In genomic region chr15:91096606-91097005, GRCm38 (mm10) we compare ENCODE assay signal across 23 mouse cellular contexts. TPM values are rescaled to one million over a fixed set of nuclear protein-coding genes. Genes with fewer than 3 reads are reported as not detected.
DNase-seq lines count a peak whose midpoint lies in the region; ATAC-seq lines count a peak whose summit lies in the region.
"Had no signal": no experiment of that assay in that cellular context is flagged by ENCODE, and none has a peak within 500 bp of the region (broad histone marks: within the 10 kb centered on the region; RNA-seq: fewer than 3 reads in every experiment).

No protein-coding gene starts in this region.

- H3K4me2 ChIP-seq in forebrain, embryonic 14.5 days (ENCODE audit: low read length) = no peak overlapping the region
- H3K4me2 ChIP-seq in limb, embryonic 12.5 days = no peak overlapping the region
- H3K4me2 ChIP-seq: embryonic facial prominence, embryonic 12.5 days; forebrain, embryonic 12.5 days; heart, embryonic 15.5 days; hindbrain, embryonic 13.5 days had no signal

- DNase-seq in forebrain, embryonic 10.5 days (ENCODE audit: extremely low spot score, low spot score) = peak; percentile 11
- no peak for DNase-seq in forebrain, embryonic 14.5 days (ENCODE audit: low spot score)
- no peak for DNase-seq in limb, embryonic 10.5 days (ENCODE audit: low spot score)
- peak; percentile 42 for DNase-seq in gastrocnemius, postnatal 25 days
- DNase-seq in skeletal muscle tissue, adult 2 months (ENCODE audit: low read depth, low spot score) = peak; percentile 27
- DNase-seq: adrenal gland, postnatal 10 days; B cell, adult 2 months; cerebellum, adult 11 months; cerebellum, adult 8-10 months; cerebellum, postnatal 14 days; forebrain, postnatal 0 days; heart, adult 18-20 months; heart, postnatal 14 days had no signal

- no peak for ATAC-seq in forebrain, embryonic 14.5 days
- ATAC-seq in limb, embryonic 12.5 days (ENCODE audit: insufficient number of reproducible peaks, insufficient read depth, low FRiP score, low TSS enrichment, low read depth) = 0 out of 2 replicates have a peak, but pooled peaks have one; percentile 66
- no peak for ATAC-seq in activated CD4-positive, CD25-positive, alpha-beta regulatory T cell, adult 4 months
- ATAC-seq: CD4-positive, CD25-positive, alpha-beta regulatory T cell, adult 4 months; forebrain, postnatal 0 days; hindbrain, postnatal 0 days had no signal

- WGBS in forebrain, embryonic 10.5 days = 90% methylated on average over 6 of the region's 6 CpGs
- 87% methylated on average over 6 of the region's 6 CpGs for WGBS in forebrain, embryonic 14.5 days
- WGBS in limb, embryonic 12.5 days = 45% methylated on average over 6 of the region's 6 CpGs
- WGBS in limb, embryonic 10.5 days = 82% methylated on average over 6 of the region's 6 CpGs

- no peak overlapping the region for H3K4me3 ChIP-seq in forebrain, embryonic 10.5 days
- H3K4me3 ChIP-seq in forebrain, embryonic 14.5 days (ENCODE audit: low read depth, low read length) = no peak overlapping the region
- no peak overlapping the region for H3K4me3 ChIP-seq in limb, embryonic 12.5 days (replicated peaks)
- no peak overlapping the region for H3K4me3 ChIP-seq in limb, embryonic 10.5 days
- H3K4me3 ChIP-seq: embryonic facial prominence, embryonic 12.5 days; forebrain, embryonic 12.5 days; heart, embryonic 10.5 days; heart, embryonic 15.5 days; hindbrain, embryonic 13.5 days had no signal

- H3K9me3 ChIP-seq in forebrain, embryonic 10.5 days = no peaks in the 10 kb centered on the region
- no peaks in the 10 kb centered on the region for H3K9me3 ChIP-seq in forebrain, embryonic 14.5 days (replicated peaks; ENCODE audit: control insufficient read depth, low read length)
- H3K9me3 ChIP-seq in limb, embryonic 12.5 days = no peaks in the 10 kb centered on the region
- no peaks in the 10 kb centered on the region for H3K9me3 ChIP-seq in limb, embryonic 10.5 days (replicated peaks)
- H3K9me3 ChIP-seq: embryonic facial prominence, embryonic 12.5 days; forebrain, embryonic 12.5 days; heart, embryonic 10.5 days; heart, embryonic 15.5 days; hindbrain, embryonic 13.5 days had no signal

- peaks cover 16% of the 10 kb centered on the region for H3K4me1 ChIP-seq in forebrain, embryonic 10.5 days
- peaks cover 5% of the 10 kb centered on the region for H3K4me1 ChIP-seq in forebrain, embryonic 14.5 days (ENCODE audit: control insufficient read depth, insufficient read depth, low read length)
- H3K4me1 ChIP-seq in limb, embryonic 12.5 days (replicated peaks) = peaks cover 10% of the 10 kb centered on the region
- peaks cover 4% of the 10 kb centered on the region; the same call in 1 of the 2 replicates for H3K4me1 ChIP-seq in limb, embryonic 10.5 days

- no peaks in the 10 kb centered on the region for H3K36me3 ChIP-seq in forebrain, embryonic 10.5 days (replicated peaks)
- H3K36me3 ChIP-seq in forebrain, embryonic 14.5 days (ENCODE audit: control insufficient read depth, insufficient read depth, low read length) = no peaks in the 10 kb centered on the region
- no peaks in the 10 kb centered on the region for H3K36me3 ChIP-seq in limb, embryonic 12.5 days
- no peaks in the 10 kb centered on the region for H3K36me3 ChIP-seq in limb, embryonic 10.5 days
- H3K36me3 ChIP-seq: embryonic facial prominence, embryonic 12.5 days; forebrain, embryonic 12.5 days; G1E; heart, embryonic 10.5 days; heart, embryonic 15.5 days; hindbrain, embryonic 13.5 days had no signal

- H3K27me3 ChIP-seq in forebrain, embryonic 10.5 days (ENCODE audit: poor library complexity, severe bottlenecking) = no peaks in the 10 kb centered on the region
- H3K27me3 ChIP-seq in forebrain, embryonic 14.5 days (replicated peaks; ENCODE audit: control insufficient read depth, insufficient read depth, low read length) = no peaks in the 10 kb centered on the region
- no peaks in the 10 kb centered on the region for H3K27me3 ChIP-seq in limb, embryonic 12.5 days
- no peaks in the 10 kb centered on the region for H3K27me3 ChIP-seq in limb, embryonic 10.5 days (ENCODE audit: low read depth, poor library complexity, severe bottlenecking)
- H3K27me3 ChIP-seq: embryonic facial prominence, embryonic 12.5 days; forebrain, embryonic 12.5 days; heart, embryonic 15.5 days; hindbrain, embryonic 13.5 days had no signal

- no peak overlapping the region for H3K9ac ChIP-seq in forebrain, embryonic 14.5 days (ENCODE audit: low read length)
- H3K9ac ChIP-seq in limb, embryonic 12.5 days (replicated peaks) = no peak overlapping the region
- H3K9ac ChIP-seq: embryonic facial prominence, embryonic 12.5 days; forebrain, embryonic 12.5 days; forebrain, postnatal 0 days; heart, embryonic 15.5 days; hindbrain, embryonic 13.5 days had no signal

- no peak overlapping the region for H3K27ac ChIP-seq in forebrain, embryonic 10.5 days
- no peak overlapping the region for H3K27ac ChIP-seq in forebrain, embryonic 14.5 days (ENCODE audit: low read depth, low read length)
- no peak overlapping the region for H3K27ac ChIP-seq in limb, embryonic 12.5 days
- H3K27ac ChIP-seq in limb, embryonic 10.5 days = no peak overlapping the region
- H3K27ac ChIP-seq: embryonic facial prominence, embryonic 12.5 days; forebrain, embryonic 12.5 days; heart, embryonic 10.5 days; heart, embryonic 15.5 days; hindbrain, embryonic 13.5 days; hindbrain, postnatal 0 days had no signal

RNA-seq across cellular contexts. Expression of gene Kif21a, which starts 46.9 kb away (rescaled TPM):
- 26.7 and 26.8 TPM in 2 replicates for polyA plus RNA-seq in forebrain, embryonic 10.5 days (2016; fragmentation: Nextera tagmentation; extraction: Ambion mirVana)
- 50.3 and 53.6 TPM in 2 replicates for polyA plus RNA-seq in forebrain, embryonic 14.5 days (2014; fragmentation: Nextera tagmentation; extraction: Ambion mirVana)
- 6.1 and 6.3 TPM in 2 replicates for polyA plus RNA-seq in limb, embryonic 12.5 days (2016; fragmentation: Nextera tagmentation; extraction: Ambion mirVana)
- 2.1 and 3.1 TPM in 2 replicates for polyA plus RNA-seq in limb, embryonic 10.5 days (2016; fragmentation: Nextera tagmentation; extraction: Ambion mirVana)
- 10 to 100 TPM in 1 of 2 experiments, 1 to 10 TPM in 1; 9.5 to 14.9 TPM for total RNA-seq in gastrocnemius, postnatal 25 days (2021)
- not detected for polyA plus RNA-seq in activated CD4-positive, CD25-positive, alpha-beta regulatory T cell, adult 4 months (2017; shearing (Covaris generic))
- total RNA-seq: G1E had no signal
- polyA plus RNA-seq: CD4-positive, CD25-positive, alpha-beta regulatory T cell, adult 4 months; G1E had no signal

Comparison
In these comparisons a context has a peak if more than half of its experiments do, and no peak if none do; other contexts are left out.
1. DNase-seq: peak in forebrain, embryonic 10.5 days (single experiment), gastrocnemius, postnatal 25 days (single experiment) and skeletal muscle tissue, adult 2 months (single experiment); none in forebrain, embryonic 14.5 days (single experiment) and limb, embryonic 10.5 days (single experiment).